Mouse (Mus musculus): Measurements from ENCODE around the gene Elob.

DNA sequence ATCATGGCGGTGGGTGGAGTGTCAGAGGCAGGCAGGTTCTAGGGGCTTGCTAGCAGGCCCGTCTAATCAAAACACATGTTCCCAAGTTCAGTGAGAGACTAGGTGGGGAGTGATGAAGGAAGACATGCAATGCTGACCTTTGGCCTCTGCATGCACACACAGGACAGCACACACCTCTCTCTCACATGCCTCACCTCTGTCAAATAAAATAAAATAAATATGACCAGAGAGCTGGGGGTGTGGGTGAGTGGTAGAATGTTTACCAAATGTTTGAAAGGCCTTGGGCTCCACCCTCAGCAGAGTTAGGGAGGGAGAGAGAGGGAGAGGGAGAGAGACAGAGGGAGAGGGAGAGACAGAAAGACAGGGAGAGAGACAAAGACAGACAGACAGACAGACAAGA is 29.0 kb upstream of the Elob start:
- no peak for TF ChIP-seq POLR2A (IDR thresholded peaks at IDR 0.05; ENCODE audit: borderline replicate concordance, extremely low read depth, insufficient read depth, insufficient read length, poor library complexity, severe bottlenecking)
- no peak for TF ChIP-seq CTCF (IDR thresholded peaks at IDR 0.05; ENCODE audit: borderline replicate concordance, extremely low read depth, insufficient read depth, insufficient read length)
